Mouse (Mus musculus) hindbrain, embryonic 16.5 days (tissue): ENCODE results near the gene Ccdc180. TPM values are rescaled to one million over a fixed set of nuclear protein-coding genes. Genes with fewer than 3 reads are reported as not detected.

Experiments
- ATAC-seq: fragments of 200-750 bp; cut with Nextera tagmentation; 2 replicates; pipeline ENCODE4 v1.8.0; 2017; ENCODE audit warnings: moderate TSS enrichment, moderate library complexity
- H3K27ac ChIP-seq: fragments of 300-500 bp; sonication (generic); 2 replicates; pipeline ENCODE4 v1.5.1; 2014; ENCODE audit warnings: low read depth, mild to moderate bottlenecking, control low read depth, low read length, moderate library complexity
- H3K27me3 ChIP-seq: fragments of 300-500 bp; sonication (generic); replicated peaks from 2 replicates; pipeline ENCODE4 v1.6.1; 2014; ENCODE audit warnings: low read length; ENCODE audit not compliant: control insufficient read depth, insufficient read depth
- H3K36me3 ChIP-seq: fragments of 300-500 bp; sonication (generic); 2 replicates; pipeline ENCODE4 v1.6.1; 2014; ENCODE audit warnings: mild to moderate bottlenecking, low read length, moderate library complexity, mixed read lengths; ENCODE audit not compliant: control insufficient read depth, insufficient read depth
- H3K4me1 ChIP-seq: fragments of 300-500 bp; sonication (generic); 2 replicates; pipeline ENCODE4 v1.6.1; 2014; ENCODE audit warnings: low read depth, low read length; ENCODE audit not compliant: control insufficient read depth, insufficient read depth
- H3K4me2 ChIP-seq: fragments of 300-500 bp; sonication (generic); 2 replicates; pipeline ENCODE4 v1.6.1; 2014; ENCODE audit warnings: mild to moderate bottlenecking, low read length, control low read depth, moderate library complexity
- H3K4me3 ChIP-seq: fragments of 300-500 bp; sonication (generic); 2 replicates; pipeline ENCODE4 v1.5.1; 2014; ENCODE audit warnings: mild to moderate bottlenecking, low read length, control low read depth, moderate library complexity
- H3K9ac ChIP-seq: fragments of 300-500 bp; sonication (generic); 2 replicates; pipeline ENCODE4 v1.6.1; 2014; ENCODE audit warnings: low read depth, mild to moderate bottlenecking, control low read depth, low read length, moderate library complexity
- H3K9me3 ChIP-seq: fragments of 300-500 bp; sonication (generic); 2 replicates; pipeline ENCODE4 v1.6.1; 2014; ENCODE audit warnings: mild to moderate bottlenecking, low read length, moderate library complexity; ENCODE audit not compliant: control insufficient read depth
- WGBS: fragments of 180-500 bp; shearing (Covaris S2); extraction: QIAGEN DNeasy Blood & Tissue Kit; methylation state at CpG from one replicate; pipeline ENCODE4 v1.1.7; 2014; 5-methylcytosine and 5-hydroxymethylcytosine counted together
- polyA plus RNA-seq: library from polyadenylated mRNA; unstranded; fragments of >200 nt; fragmentation: Nextera tagmentation; extraction: Ambion mirVana; gene quantifications from 2 replicates; pipeline ENCODE4 v1.2.1, GENCODE M21; 2015

The Ccdc180 gene
- polyA plus RNA-seq, 1 experiment from 2014 or later = 0.26 TPM

DNA sequence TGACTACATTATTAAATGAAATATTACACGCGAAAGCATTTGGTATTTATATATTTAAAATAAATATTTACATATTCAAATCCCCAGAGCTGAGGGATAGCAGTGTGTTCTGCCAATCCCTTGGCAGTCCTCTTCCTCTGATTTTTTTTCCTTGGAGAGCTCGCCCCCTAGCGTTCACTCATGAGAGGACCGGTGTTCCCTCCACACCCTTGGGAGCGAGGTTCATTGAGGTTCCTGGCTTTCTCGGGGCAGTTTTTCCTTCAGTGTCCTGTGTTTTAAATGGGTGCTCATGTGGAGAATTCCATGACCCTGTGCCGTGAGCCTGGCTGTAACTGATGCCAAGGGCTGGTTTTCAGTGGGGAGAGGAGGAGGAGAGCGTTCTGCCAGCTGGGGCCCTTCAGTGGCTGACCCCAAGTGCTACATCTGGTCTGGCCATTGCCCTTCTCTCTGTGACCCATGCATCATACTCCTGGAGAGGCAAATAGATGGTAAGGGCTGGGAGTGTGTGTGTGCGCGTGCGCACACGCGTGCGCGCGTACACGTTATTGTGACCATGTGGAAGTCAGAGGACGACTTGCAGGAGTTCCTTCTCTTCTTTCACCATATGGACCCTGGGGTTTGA is 34.2 kb upstream of the Ccdc180 start:
- Histone ChIP-seq H3K4me3 (no peak overlapping the region), H3K27ac (no peak overlapping the region), H3K9me3 (peaks cover 2% of the 10 kb centered on the region; the same call in 1 of the 2 replicates), H3K9ac (no peak overlapping the region), H3K4me2 (no peak overlapping the region), H3K27me3 (no peaks in the 10 kb centered on the region), H3K36me3 (no peaks in the 10 kb centered on the region), H3K4me1 (no peaks in the 10 kb centered on the region)
- ATAC-seq = peak; percentile 68; the same call in 1 of the 2 replicates
- 48% methylated on average over 19 of the region's 19 CpGs for WGBS

DNA sequence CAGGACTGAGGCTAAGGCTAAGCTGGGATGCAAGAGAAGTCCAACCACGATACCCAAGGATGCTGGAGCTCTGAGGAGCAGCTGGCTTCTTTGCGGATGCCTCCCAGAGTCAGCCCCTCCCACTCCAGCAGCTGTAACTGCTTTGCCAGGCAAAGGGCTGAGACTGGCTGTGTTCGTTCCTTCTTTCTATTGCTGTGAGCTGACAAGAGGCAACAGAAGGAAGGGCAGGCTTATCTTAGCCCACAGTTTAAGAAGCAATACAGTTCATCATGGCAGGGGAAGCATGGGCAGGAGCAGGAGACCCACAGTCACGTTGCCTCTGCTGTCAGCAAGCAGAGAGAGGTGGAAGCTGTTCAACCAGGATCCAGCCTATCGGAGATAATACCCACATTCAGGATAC is 28.9 kb upstream of the Ccdc180 start:
- no peaks in the 10 kb centered on the region for H3K27me3 ChIP-seq
- ATAC-seq = no peak
- H3K36me3 ChIP-seq = no peaks in the 10 kb centered on the region
- peaks cover 2% of the 10 kb centered on the region; the same call in 1 of the 2 replicates for H3K9me3 ChIP-seq
- H3K4me2 ChIP-seq = no peak overlapping the region
- no peaks in the 10 kb centered on the region for H3K4me1 ChIP-seq
- H3K9ac ChIP-seq = no peak overlapping the region
- H3K27ac ChIP-seq = no peak overlapping the region
- H3K4me3 ChIP-seq = no peak overlapping the region
- WGBS = 54% methylated on average over 5 of the region's 5 CpGs

- Histone ChIP-seq H3K4me1 (no peaks in the 10 kb centered on the region), H3K27ac (no peak overlapping the region), H3K27me3 (no peaks in the 10 kb centered on the region), H3K9me3 (no peaks in the 10 kb centered on the region), H3K4me2 (no peak overlapping the region), H3K9ac (no peak overlapping the region), H3K4me3 (no peak overlapping the region), H3K36me3 (no peaks in the 10 kb centered on the region)
- 56% methylated on average over 8 of the region's 8 CpGs for WGBS
- ATAC-seq = no peak
Observed at GRCm38 (mm10) chr4:45867416-45867815, 22.7 kb upstream of the Ccdc180 start.

GRCm38 (mm10) chr4:45869021-45869815 is 20.9 kb upstream of the Ccdc180 start:
- H3K9me3 ChIP-seq = no peaks in the 10 kb centered on the region
- no peaks in the 10 kb centered on the region for H3K4me1 ChIP-seq
- H3K27me3 ChIP-seq = no peaks in the 10 kb centered on the region
- H3K4me2 ChIP-seq = peak overlapping the region; percentile 30
- WGBS = 36% methylated on average over 24 of the region's 24 CpGs
- peak overlapping the region; percentile 26 for H3K9ac ChIP-seq
- H3K27ac ChIP-seq = no peak overlapping the region
- no peak for ATAC-seq
- no peaks in the 10 kb centered on the region for H3K36me3 ChIP-seq
- H3K4me3 ChIP-seq = no peak overlapping the region

DNA sequence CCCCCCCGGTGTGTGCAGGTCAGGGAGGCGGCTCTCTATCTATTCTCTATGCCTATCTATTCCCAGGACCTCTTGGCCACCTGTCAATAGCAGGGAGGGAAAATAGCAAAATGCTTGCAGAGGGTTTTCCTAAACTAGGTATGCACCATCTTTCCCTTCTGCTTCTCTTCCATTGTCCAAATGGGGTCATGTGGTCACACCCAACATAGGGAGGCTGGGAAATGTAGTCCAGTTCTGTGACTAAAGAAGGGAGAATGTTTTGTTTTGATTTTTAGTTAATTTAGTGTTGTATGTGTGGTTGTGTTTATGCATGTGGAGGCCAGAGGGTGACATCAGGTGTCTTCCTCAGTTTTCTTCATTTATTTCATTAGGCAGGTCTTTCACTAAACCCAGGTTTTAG is 18.0 kb upstream of the Ccdc180 start:
- Histone ChIP-seq H3K4me3 (no peak overlapping the region), H3K4me1 (no peaks in the 10 kb centered on the region), H3K4me2 (no peak overlapping the region), H3K36me3 (no peaks in the 10 kb centered on the region), H3K27me3 (no peaks in the 10 kb centered on the region), H3K9ac (no peak overlapping the region), H3K9me3 (no peaks in the 10 kb centered on the region), H3K27ac (no peak overlapping the region)
- ATAC-seq = no peak
- 80% methylated on average over 1 of the region's 2 CpGs for WGBS

DNA sequence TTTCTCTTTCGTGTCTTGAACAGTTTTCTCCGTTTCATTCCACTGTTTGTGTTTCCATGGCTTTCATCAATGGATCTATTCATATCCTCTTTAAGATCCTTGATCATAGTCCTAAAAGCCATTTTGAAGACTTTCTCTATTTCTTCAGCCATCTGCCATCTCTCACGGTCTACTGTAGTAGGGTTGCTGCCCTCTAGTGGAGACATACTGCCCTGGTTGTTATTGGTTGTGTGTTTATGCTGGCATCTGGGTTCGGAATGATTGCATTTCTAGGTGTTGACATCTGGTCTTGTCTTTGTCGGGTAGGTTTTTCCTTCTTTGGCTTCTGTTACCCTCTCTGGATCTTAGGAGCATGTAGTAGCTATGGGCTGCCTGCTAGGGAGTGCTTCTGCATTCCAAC is 11.2 kb upstream of the Ccdc180 start:
- no peak for ATAC-seq
- 38% methylated on average over 5 of the region's 5 CpGs for WGBS

DNA sequence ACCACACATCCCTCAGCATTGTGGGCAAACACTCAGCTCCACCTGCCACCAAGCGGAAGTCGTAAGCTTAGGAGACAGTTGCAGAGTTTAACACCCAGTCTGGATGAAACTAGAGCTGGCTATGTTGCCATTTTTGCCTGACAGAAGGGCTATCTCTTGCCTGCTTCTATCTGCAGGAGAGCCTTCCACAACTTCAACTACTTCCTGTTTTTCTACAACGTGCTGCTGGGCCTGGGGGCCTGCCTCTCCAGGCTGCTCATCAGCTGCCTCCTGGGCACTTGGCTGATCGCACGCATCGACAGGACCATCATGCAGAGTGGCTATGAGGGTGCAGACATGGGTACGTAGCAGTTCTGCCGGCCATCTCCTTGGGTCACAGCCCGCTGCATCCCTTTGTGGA is 7.6 kb upstream of the Ccdc180 start:
- WGBS = 91% methylated on average over 9 of the region's 9 CpGs
- H3K9ac ChIP-seq = no peak overlapping the region

More for the DNA sequence above, 11.2 kb upstream of the Ccdc180 start:
- no peaks in the 10 kb centered on the region for H3K36me3 ChIP-seq
- H3K27me3 ChIP-seq = no peaks in the 10 kb centered on the region
- H3K4me1 ChIP-seq = no peaks in the 10 kb centered on the region
- H3K9ac ChIP-seq = no peak overlapping the region
- no peak overlapping the region for H3K4me2 ChIP-seq
- no peaks in the 10 kb centered on the region for H3K9me3 ChIP-seq
- no peak overlapping the region for H3K27ac ChIP-seq
- H3K4me3 ChIP-seq = no peak overlapping the region

GRCm38 (mm10) chr4:45883250-45883649 is 6.9 kb upstream of the Ccdc180 start:
- no peak overlapping the region for H3K9ac ChIP-seq
- no peaks in the 10 kb centered on the region for H3K9me3 ChIP-seq
- H3K4me1 ChIP-seq = no peaks in the 10 kb centered on the region
- no peak overlapping the region for H3K4me2 ChIP-seq
- ATAC-seq = no peak
- H3K27me3 ChIP-seq = no peaks in the 10 kb centered on the region
- 92% methylated on average over 16 of the region's 16 CpGs for WGBS
- H3K27ac ChIP-seq = no peak overlapping the region
- no peak overlapping the region for H3K4me3 ChIP-seq
- H3K36me3 ChIP-seq = no peaks in the 10 kb centered on the region

More for the DNA sequence above, 7.6 kb upstream of the Ccdc180 start:
- H3K4me3 ChIP-seq = no peak overlapping the region
- H3K27ac ChIP-seq = no peak overlapping the region
- ATAC-seq = no peak
- H3K4me1 ChIP-seq = no peaks in the 10 kb centered on the region
- no peak overlapping the region for H3K4me2 ChIP-seq
- H3K27me3 ChIP-seq = no peaks in the 10 kb centered on the region
- H3K36me3 ChIP-seq = no peaks in the 10 kb centered on the region
- no peaks in the 10 kb centered on the region for H3K9me3 ChIP-seq

DNA sequence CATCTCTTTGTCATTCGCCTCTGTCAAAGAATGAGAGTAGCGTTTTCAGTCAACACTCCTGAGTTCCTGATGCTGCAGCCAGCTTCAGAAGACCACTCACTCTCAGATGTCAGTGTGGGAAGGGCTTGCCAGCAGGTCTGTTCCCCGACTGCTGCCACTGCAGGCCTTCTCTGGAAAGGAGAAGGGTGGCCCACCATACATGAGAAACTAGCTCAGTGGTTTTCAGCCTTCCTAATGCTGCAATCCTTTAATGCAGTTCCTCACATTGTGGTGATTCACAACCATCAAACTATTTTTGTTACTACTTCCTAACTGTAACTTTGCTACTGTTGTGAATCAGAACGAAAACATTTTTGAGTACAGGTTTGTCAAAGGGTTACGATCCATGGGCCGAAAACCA is 616 bp upstream of the Ccdc180 start:
- Histone ChIP-seq H3K27me3 (no peaks in the 10 kb centered on the region), H3K9ac (no peak overlapping the region), H3K4me3 (no peak overlapping the region), H3K27ac (no peak overlapping the region), H3K4me2 (no peak overlapping the region), H3K4me1 (peaks cover 5% of the 10 kb centered on the region), H3K9me3 (no peaks in the 10 kb centered on the region), H3K36me3 (no peaks in the 10 kb centered on the region)
- no peak for ATAC-seq
- 60% methylated on average over 6 of the region's 6 CpGs for WGBS
